Mouse (Mus musculus): ENCODE results near the gene Rcor1.
A peak's percentile ranks its signal among the peaks of the same experiment; 100 is the strongest.
"Not testable (repeated sequence)": the region's sequence is repeated elsewhere in the genome, so short reads cannot be mapped to it uniquely, and the experiment has no call there.

Rcor1 gene

GRCm38 (mm10) chr12:111069299-111069698 is 30.1 kb downstream of the Rcor1 start:
- DNase-seq (ENCODE audit: low spot score in 2 of 2), result not testable (repeated sequence)

GRCm38 (mm10) chr12:111071009-111071408 is 31.9 kb downstream of the Rcor1 start:
- no peak for DNase-seq (ENCODE audit: low spot score in 2 of 2)

GRCm38 (mm10) chr12:111071477-111072152 is 32.5 kb downstream of the Rcor1 start:
- DNase-seq (ENCODE audit: low spot score in 2 of 2), result no peak

- DNase-seq (ENCODE audit: low spot score in 2 of 2), result no peak
Observed at GRCm38 (mm10) chr12:111076385-111076965, 37.3 kb downstream of the Rcor1 start.

GRCm38 (mm10) chr12:111085579-111085978 is 46.4 kb downstream of the Rcor1 start:
- no peak for DNase-seq (ENCODE audit: low spot score in 2 of 2)

GRCm38 (mm10) chr12:111087066-111087465 is 47.9 kb downstream of the Rcor1 start:
- DNase-seq (ENCODE audit: low spot score in 2 of 2), result no peak

GRCm38 (mm10) chr12:111088186-111088585 is 49.0 kb downstream of the Rcor1 start:
- DNase-seq (ENCODE audit: low spot score in 2 of 2), result peak; percentile 53 to 73

- DNase-seq (ENCODE audit: low spot score in 2 of 2), result peak in 1 of 2 experiments; percentile 19
Observed at GRCm38 (mm10) chr12:111088731-111089141, 49.6 kb downstream of the Rcor1 start.

GRCm38 (mm10) chr12:111089145-111089544 is 50.0 kb downstream of the Rcor1 start:
- DNase-seq (ENCODE audit: low spot score in 2 of 2), result no peak

GRCm38 (mm10) chr12:111090801-111091200 is 51.6 kb downstream of the Rcor1 start:
- no peak for DNase-seq (ENCODE audit: low spot score in 2 of 2)

GRCm38 (mm10) chr12:111091981-111092380 is 52.8 kb downstream of the Rcor1 start:
- no peak for DNase-seq (ENCODE audit: low spot score in 2 of 2)

GRCm38 (mm10) chr12:111094073-111094472 is 54.9 kb downstream of the Rcor1 start:
- no peak for DNase-seq (ENCODE audit: low spot score in 2 of 2)

GRCm38 (mm10) chr12:111095086-111095485 is 55.9 kb downstream of the Rcor1 start:
- no peak for DNase-seq (ENCODE audit: low spot score in 2 of 2)

- DNase-seq (ENCODE audit: low spot score in 2 of 2), result no peak
Observed at GRCm38 (mm10) chr12:111096249-111096648, 57.1 kb downstream of the Rcor1 start.

- DNase-seq (ENCODE audit: low spot score in 2 of 2), result no peak
Observed at GRCm38 (mm10) chr12:111097036-111097435, 57.9 kb downstream of the Rcor1 start.

GRCm38 (mm10) chr12:111111176-111111575 is 72.0 kb downstream of the Rcor1 start:
- no peak for DNase-seq (ENCODE audit: low spot score in 2 of 2)

GRCm38 (mm10) chr12:111114593-111114992 is 75.4 kb downstream of the Rcor1 start:
- DNase-seq (ENCODE audit: low spot score in 2 of 2), result no peak

- DNase-seq (ENCODE audit: low spot score in 2 of 2), result no peak
Observed at GRCm38 (mm10) chr12:111119506-111120085, 80.4 kb downstream of the Rcor1 start.

- no peak for DNase-seq (ENCODE audit: low spot score in 2 of 2)
Observed at GRCm38 (mm10) chr12:111120976-111121645, 82.0 kb downstream of the Rcor1 start.

GRCm38 (mm10) chr12:111122332-111122852 is 83.2 kb downstream of the Rcor1 start:
- no peak for DNase-seq (ENCODE audit: low spot score in 2 of 2)

GRCm38 (mm10) chr12:111124601-111125260 is 85.6 kb downstream of the Rcor1 start:
- no peak for DNase-seq (ENCODE audit: low spot score in 2 of 2)

GRCm38 (mm10) chr12:111125666-111126065 is 86.5 kb downstream of the Rcor1 start:
- no peak for DNase-seq (ENCODE audit: low spot score in 2 of 2)

Data from right cerebral cortex, postnatal 36 days (tissue).